Mouse (Mus musculus): Measurements from ENCODE around the gene Tnni2.

The Tnni2 gene

DNA sequence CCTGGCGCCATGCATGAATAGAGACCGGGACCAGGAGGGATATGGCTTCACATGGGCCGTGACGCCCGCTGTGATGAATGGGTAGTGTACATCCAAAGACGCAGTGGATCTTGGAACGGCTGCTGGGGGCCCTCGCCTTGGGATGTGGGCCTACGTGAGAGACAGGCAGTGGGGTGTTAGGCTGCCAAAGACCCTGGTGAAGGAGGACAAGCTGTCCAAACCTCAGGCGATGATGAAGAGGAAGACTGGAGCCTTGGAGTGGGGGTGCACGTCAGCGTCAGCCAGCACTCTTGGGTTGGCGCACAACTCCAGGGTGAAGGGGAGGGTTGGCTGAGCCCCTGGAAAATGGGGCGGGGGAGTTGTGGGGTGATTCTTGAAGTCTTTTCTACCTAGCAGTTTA, 10.5 kb upstream of the Tnni2 start:
- no peak for DNase-seq

GRCm38 (mm10) chr7:142433623-142434022, 8.0 kb upstream of the Tnni2 start:
- no peak for DNase-seq

DNA sequence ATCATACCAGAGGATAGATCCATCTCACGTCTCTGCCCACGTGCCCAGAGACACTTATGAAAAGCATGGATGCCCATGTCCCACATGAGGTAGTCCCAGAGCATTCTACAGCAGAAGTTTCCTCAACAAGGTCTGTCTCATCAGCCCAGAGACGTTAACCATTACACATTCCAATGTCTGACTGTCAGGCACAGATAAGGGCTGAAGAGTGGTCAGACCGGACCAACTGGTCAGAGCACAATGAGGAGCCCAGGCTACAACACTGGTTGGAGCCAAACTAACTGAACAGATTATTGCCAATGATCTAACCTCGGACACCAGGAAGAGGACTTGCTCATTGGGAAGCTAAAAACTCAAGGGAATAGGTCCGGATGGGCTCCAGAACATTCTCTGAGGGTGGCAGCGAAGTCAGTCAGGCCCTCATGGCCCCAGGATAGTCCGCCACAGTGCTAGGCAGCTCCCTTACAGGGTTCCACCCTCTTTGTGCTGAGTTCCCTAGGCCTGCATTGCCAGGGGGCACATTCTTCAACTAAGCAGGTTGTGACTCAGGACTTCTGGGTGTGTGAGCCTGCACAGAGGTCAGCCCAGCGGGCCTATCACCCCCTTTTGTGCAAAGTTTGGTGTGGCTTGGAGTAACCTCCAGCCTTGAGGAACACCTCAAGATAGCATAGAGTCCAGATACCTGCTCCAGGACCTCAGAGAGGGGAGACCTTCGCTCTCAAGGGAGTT, 7.3 kb upstream of the Tnni2 start, which contains the start of gene Syt8:
Syt8 (plus strand) TSS at position 714 of the 729 bp plus-strand sequence.
- peak in 1 of 2 experiments; percentile 29 for DNase-seq

DNA sequence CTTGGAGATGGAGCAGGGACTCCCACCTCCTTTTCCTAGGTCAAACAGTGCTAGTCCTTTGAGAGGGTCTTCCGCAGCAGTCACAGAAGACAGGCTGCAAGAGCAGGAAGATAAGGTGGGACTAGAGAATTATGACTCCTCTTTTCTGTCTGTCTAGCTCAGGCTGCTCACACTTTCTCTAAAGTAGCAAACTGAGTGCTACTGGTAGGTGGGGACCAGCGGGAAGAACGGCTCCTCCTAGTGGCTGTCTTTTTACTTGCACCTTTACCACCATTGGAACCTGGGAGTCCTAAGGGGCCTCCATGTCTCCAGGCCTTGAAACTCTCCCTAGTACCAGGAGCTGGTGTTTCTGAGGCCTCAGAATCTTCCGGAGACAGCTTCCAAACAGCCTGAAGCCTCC, 6.1 kb upstream of the Tnni2 start:
- peak; percentile 71 to 78 for DNase-seq

DNA sequence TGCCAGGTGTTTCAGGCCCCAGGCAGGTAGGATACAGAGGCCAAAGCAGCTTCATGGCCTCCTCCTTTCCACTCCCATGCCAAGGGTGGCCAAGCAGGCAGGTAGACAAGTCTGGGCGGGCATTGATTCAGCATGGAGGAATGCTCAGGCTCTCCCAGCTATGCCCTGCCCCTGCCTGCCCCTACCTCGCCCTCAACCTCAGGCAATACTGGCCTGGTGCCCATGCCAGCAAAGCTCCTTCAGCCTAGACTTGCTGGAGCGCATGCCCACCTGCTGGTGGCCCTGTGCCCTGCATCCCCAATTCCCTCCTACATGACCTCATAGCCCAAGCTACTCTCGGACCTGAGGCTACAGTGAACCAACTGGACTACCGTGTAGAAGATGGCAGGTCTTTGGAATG, 4.3 kb upstream of the Tnni2 start:
- DNase-seq: peak; percentile 65 to 77

DNA sequence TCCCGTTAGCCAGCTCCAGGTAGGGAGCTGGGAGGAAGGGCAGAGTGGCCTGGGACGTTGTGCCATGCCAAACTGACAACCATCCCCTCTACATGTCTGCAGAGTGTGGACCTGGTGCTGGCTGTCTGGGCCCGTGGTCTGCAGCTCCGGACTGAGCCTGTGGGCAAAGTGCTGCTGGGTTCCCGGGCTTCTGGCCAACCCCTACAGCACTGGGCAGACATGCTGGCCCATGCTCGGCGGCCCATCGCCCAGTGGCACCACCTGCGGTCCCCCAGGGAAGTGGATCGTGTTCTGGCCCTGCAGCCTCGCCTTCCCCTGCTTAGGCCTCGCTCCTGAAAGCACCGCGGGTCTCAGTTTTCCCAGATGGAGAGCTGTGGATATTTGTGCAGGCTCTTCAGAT, 1.6 kb upstream of the Tnni2 start:
- no peak for DNase-seq

DNA sequence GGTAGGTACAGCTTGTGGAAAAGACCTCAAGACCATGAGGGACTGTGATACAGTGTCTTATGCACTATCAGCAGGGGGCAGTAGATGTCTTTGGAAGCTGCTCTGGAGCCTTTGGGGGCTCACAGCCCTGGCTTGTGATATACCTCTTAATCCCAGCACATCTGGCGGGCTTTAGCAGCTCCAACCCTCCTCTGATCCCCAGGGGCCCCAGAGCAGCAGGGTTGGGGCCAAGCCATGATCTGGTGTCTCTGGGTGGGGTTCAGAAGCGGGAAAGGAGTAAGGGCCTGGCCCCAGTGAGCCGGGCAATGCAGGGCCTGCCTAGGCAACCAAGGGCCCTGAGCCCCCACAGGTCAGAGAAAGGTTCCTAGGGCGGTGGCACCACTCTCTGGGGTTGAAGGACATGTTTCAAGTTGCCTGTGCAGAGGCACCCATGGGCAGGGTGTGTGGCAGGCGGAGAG, 922 bp upstream of the Tnni2 start:
- peak; percentile 57 to 74 for DNase-seq

GRCm38 (mm10) chr7:142442081-142442907, 686 bp downstream of the Tnni2 start:
- no peak for DNase-seq

- DNase-seq: no peak
These were observed 1.4 kb downstream of the Tnni2 start for GRCm38 (mm10) chr7:142442908-142443420.

DNA sequence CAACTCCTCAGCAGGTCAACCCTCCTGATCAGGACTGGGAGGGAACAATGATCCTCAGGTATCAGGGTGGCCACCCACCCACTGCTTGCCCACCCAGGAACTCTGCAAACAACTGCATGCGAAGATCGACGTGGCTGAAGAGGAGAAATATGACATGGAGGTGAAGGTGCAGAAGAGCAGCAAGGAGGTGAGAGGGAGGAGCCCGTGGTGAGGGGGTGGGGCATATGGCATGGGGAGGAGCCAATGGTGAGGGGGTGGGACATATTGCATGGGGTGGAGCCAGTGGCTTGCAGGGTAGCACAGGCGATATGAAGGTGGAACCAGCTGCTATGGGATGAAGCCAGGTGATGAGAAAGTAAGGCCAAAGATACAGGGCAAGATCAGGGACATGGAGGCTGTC, 1.9 kb downstream of the Tnni2 start:
- no peak for DNase-seq

- DNase-seq: no peak
These were observed 2.6 kb downstream of the Tnni2 start for GRCm38 (mm10) chr7:142444171-142444570.

GRCm38 (mm10) chr7:142445324-142445723, 3.7 kb downstream of the Tnni2 start:
- DNase-seq: no peak

DNA sequence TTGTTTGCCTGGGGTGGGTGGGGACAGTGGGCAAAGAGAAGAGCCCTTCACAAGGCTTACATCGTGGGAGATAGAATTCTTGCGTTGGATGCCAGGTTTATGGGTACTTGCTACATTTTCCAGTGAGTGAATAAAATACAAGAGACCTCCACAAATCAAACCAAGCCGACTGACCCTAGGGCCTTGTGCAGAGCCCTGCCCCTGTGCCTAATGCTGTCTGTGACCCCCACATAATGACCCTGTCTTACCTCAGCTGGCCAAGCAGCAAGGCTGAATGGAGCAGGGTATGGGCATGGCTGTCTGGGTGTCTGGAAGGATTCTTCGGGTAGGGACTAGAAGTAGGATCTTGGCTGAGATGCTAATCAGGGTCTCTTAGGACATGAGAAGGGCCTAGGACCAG, 4.7 kb downstream of the Tnni2 start:
- DNase-seq: no peak

DNA sequence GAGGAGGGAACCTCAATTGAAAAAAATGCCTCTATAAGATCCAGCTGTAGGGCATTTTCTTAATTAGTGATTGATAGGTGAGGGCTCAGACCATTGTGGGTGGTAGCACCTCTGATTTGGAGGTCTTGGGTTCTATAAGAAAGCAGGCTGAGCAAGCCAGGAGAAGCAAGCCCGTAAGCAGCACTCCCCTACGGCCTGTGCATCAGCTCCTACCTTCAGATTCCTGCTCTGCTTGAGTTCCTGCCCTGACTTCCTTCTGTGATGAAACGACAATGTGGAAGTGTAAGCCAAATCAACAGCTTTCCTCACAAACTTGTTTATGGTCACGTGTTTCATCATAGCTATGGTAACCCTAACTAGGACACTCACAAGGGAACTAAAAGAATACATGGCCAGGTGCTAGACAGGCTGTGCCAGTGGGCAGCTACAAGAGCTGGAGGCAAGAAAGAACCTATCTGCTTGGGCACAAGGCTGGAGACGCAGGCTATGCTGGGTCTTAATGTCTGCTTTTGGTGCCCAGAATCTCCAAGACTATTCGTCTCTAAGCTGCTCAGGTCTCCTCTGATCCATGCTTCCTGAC, 7.5 kb downstream of the Tnni2 start:
- no peak for DNase-seq

DNA sequence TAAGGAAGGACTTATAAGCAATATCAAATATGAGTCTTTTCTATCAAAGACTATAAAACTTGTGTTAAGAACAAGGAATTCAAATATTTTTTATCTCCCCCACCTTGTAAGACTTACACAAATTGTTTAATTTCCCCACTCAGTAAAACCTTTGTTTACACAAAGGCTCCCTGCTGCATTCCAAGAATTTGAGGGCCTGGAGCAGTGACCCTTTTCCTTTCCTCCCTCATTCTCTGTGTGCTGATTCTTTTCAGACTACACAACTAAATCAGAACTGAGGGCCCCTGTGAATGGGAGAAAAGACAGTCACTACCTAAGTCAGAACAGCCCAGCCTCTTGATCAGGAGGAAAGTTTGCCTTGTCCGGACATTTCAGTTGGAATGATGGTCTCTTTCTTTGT, 13.1 kb downstream of the Tnni2 start:
- no peak for DNase-seq

- DNase-seq: no peak
These were observed 13.6 kb downstream of the Tnni2 start for GRCm38 (mm10) chr7:142455251-142455650.

GRCm38 (mm10) chr7:142456806-142457205, 15.2 kb downstream of the Tnni2 start:
- DNase-seq: no peak

DNA sequence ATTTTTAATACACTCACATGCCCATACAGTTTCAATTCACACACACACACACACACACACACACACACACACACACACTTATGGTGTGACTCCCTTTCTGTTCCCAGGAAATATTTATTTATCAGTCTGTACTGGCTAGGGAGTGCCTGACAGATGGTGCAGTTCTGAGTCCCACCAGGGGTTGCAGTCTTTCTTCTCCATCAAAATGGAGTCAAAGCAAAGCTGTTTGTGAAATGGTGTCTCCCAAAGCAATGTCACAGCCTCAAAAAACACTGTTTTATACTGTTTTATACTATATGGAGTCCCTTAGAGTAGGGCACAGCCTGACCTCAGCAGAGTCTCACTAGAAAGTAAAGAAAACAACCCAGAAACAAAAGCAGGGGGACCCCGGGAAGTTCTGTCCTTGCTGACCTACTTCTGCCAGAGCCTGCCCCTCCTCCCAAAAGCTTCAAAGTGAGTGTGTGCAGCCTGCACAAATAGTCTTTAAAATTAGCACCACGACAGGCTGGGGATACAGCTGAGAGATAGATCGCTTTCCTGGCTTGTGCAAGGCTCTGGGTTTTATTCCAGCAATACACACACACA, 15.7 kb downstream of the Tnni2 start:
- DNase-seq: peak; percentile 63 to 76

DNA sequence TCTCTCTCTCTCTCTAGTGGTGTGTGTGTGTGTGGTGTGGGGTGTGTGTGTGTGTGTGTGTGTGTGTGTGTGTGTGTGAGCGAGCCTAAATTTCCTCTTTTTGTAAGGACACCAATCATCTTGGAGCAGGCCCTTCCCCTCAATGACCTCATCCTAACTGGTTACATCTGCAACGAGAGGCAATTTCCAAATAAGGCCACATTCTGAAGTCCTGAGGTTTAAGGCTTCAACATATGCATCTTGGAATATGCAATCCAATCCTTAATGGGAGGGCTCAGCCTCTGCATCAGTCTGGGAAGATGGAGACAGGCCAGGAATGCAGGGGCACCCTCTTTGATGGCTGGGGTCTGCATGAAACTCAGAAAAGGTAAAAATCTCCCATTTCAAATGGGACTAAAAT, 16.4 kb downstream of the Tnni2 start:
- DNase-seq: peak in 1 of 2 experiments; percentile 59

- no peak for DNase-seq
These were observed 17.2 kb downstream of the Tnni2 start for GRCm38 (mm10) chr7:142458676-142459298.

GRCm38 (mm10) chr7:142459299-142459691, 17.7 kb downstream of the Tnni2 start:
- DNase-seq: no peak

DNA sequence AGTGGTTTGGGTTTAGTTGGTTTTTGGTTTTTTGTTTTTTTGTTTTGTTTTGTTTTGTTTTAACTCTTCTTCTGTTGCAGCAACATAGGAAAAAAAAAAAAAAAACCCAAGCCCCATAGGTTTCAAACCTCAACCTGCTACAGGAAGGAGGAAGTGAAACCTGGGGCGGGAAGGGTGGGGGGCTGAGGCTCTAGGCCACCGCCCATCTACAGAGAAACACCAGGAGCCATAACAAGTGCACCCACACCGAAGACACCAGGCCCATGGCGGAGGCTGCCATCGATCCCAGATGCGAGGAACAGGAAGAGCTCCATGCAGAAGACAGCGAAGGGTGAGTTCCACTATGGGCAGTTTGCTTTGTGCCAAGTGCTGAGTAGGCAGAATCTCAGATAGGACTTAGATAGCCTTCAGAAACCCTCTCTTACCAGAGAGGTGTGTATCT, 19.0 kb downstream of the Tnni2 start, which contains the start of gene Lsp1:
Lsp1 (plus strand) TSS at position 174 of the 442 bp plus-strand sequence.
- DNase-seq: no peak
